Mouse (Mus musculus): ENCODE measurements around the gene Lrrc1. TPM values are rescaled to one million over a fixed set of nuclear protein-coding genes. Genes with fewer than 3 reads are reported as not detected.

Gene Lrrc1
- polyA plus RNA-seq, 1 experiment from 2014 or later = 12.5 TPM

GRCm38 (mm10) chr9:77488611-77489010 is 56.1 kb downstream of the Lrrc1 start:
- 90% methylated on average over 11 of the region's 11 CpGs for WGBS
- H3K4me1 ChIP-seq = 0 out of 2 replicates have a peak, but pooled peaks cover 6% of the 10 kb centered on the region
- no peak overlapping the region for H3K4me2 ChIP-seq
- H3K27ac ChIP-seq = no peak overlapping the region
- no peak overlapping the region for H3K9ac ChIP-seq
- no peaks in the 10 kb centered on the region for H3K9me3 ChIP-seq (replicated peaks)
- no peak for ATAC-seq
- no peak overlapping the region for H3K4me3 ChIP-seq
- H3K36me3 ChIP-seq (ENCODE audit: poor library complexity, severe bottlenecking) = no peaks in the 10 kb centered on the region
- no peaks in the 10 kb centered on the region for H3K27me3 ChIP-seq

- no peak overlapping the region for H3K4me3 ChIP-seq
- H3K27me3 ChIP-seq = no peaks in the 10 kb centered on the region
- no peak for ATAC-seq
- no peak overlapping the region for H3K9ac ChIP-seq
- no peaks in the 10 kb centered on the region for H3K9me3 ChIP-seq (replicated peaks)
- no peak overlapping the region for H3K4me2 ChIP-seq
- H3K27ac ChIP-seq = no peak overlapping the region
- 94% methylated on average over 7 of the region's 7 CpGs for whole genome bisulfite sequencing
- H3K4me1 ChIP-seq = peaks cover 12% of the 10 kb centered on the region
- H3K36me3 ChIP-seq (ENCODE audit: poor library complexity, severe bottlenecking) = no peaks in the 10 kb centered on the region
Measured at GRCm38 (mm10) chr9:77487427-77487826, 57.2 kb downstream of the Lrrc1 start.

GRCm38 (mm10) chr9:77485915-77486314 is 58.8 kb downstream of the Lrrc1 start:
- WGBS = 80% methylated on average over 12 of the region's 12 CpGs
- H3K4me2 ChIP-seq = no peak overlapping the region
- H3K4me1 ChIP-seq = peaks cover 24% of the 10 kb centered on the region
- H3K4me3 ChIP-seq = no peak overlapping the region
- no peaks in the 10 kb centered on the region for H3K27me3 ChIP-seq
- no peak for ATAC-seq
- H3K9ac ChIP-seq = no peak overlapping the region
- H3K36me3 ChIP-seq (ENCODE audit: poor library complexity, severe bottlenecking) = no peaks in the 10 kb centered on the region
- no peaks in the 10 kb centered on the region for H3K9me3 ChIP-seq (replicated peaks)
- H3K27ac ChIP-seq = no peak overlapping the region

- no peak overlapping the region for H3K9ac ChIP-seq
- H3K27ac ChIP-seq = no peak overlapping the region
- no peak overlapping the region for H3K4me3 ChIP-seq
- H3K27me3 ChIP-seq = no peaks in the 10 kb centered on the region
- no peaks in the 10 kb centered on the region for H3K9me3 ChIP-seq (replicated peaks)
- no peak for ATAC-seq
- 97% methylated on average over 10 of the region's 10 CpGs for WGBS
- peaks cover 36% of the 10 kb centered on the region for H3K4me1 ChIP-seq
- no peaks in the 10 kb centered on the region for H3K36me3 ChIP-seq (ENCODE audit: poor library complexity, severe bottlenecking)
- no peak overlapping the region for H3K4me2 ChIP-seq
Measured at GRCm38 (mm10) chr9:77484751-77485150, 59.9 kb downstream of the Lrrc1 start.

- WGBS = 87% methylated on average over 3 of the region's 3 CpGs
- Histone ChIP-seq H3K4me2 (no peak overlapping the region), H3K27me3 (no peaks in the 10 kb centered on the region), H3K9ac (no peak overlapping the region), H3K27ac (no peak overlapping the region), H3K36me3 (ENCODE audit: poor library complexity, severe bottlenecking) (no peaks in the 10 kb centered on the region), H3K4me3 (no peak overlapping the region), H3K4me1 (peaks cover 48% of the 10 kb centered on the region), H3K9me3 (replicated peaks) (no peaks in the 10 kb centered on the region)
- ATAC-seq = no peak
Measured at GRCm38 (mm10) chr9:77483559-77483958, 61.1 kb downstream of the Lrrc1 start.

GRCm38 (mm10) chr9:77482281-77482680 is 62.4 kb downstream of the Lrrc1 start:
- ATAC-seq = peak; percentile 28; the same call in 1 of the 2 replicates
- no peaks in the 10 kb centered on the region for H3K9me3 ChIP-seq (replicated peaks)

GRCm38 (mm10) chr9:77481380-77481779 is 63.3 kb downstream of the Lrrc1 start:
- Histone ChIP-seq H3K4me1 (peaks cover 61% of the 10 kb centered on the region), H3K9ac (no peak overlapping the region)
- no peak for ATAC-seq

More at GRCm38 (mm10) chr9:77482281-77482680, 62.4 kb downstream of the Lrrc1 start:
- Histone ChIP-seq H3K4me1 (peaks cover 57% of the 10 kb centered on the region), H3K9ac (no peak overlapping the region), H3K27me3 (no peaks in the 10 kb centered on the region), H3K4me2 (no peak overlapping the region), H3K4me3 (no peak overlapping the region), H3K27ac (no peak overlapping the region), H3K36me3 (ENCODE audit: poor library complexity, severe bottlenecking) (no peaks in the 10 kb centered on the region)
- 48% methylated on average over 5 of the region's 5 CpGs for WGBS

GRCm38 (mm10) chr9:77480574-77481319 is 63.9 kb downstream of the Lrrc1 start:
- H3K9me3 ChIP-seq (replicated peaks) = no peaks in the 10 kb centered on the region
- no peaks in the 10 kb centered on the region for H3K27me3 ChIP-seq
- H3K9ac ChIP-seq = no peak overlapping the region
- 53% methylated on average over 9 of the region's 9 CpGs for WGBS
- H3K36me3 ChIP-seq (ENCODE audit: poor library complexity, severe bottlenecking) = no peaks in the 10 kb centered on the region
- H3K27ac ChIP-seq = peak overlapping the region; percentile 15; the same call in 1 of the 2 replicates
- no peak overlapping the region for H3K4me2 ChIP-seq
- ATAC-seq = peak; percentile 46; the same call in 1 of the 2 replicates
- peaks cover 66% of the 10 kb centered on the region for H3K4me1 ChIP-seq
- no peak overlapping the region for H3K4me3 ChIP-seq

More at GRCm38 (mm10) chr9:77481380-77481779, 63.3 kb downstream of the Lrrc1 start:
- H3K4me3 ChIP-seq = no peak overlapping the region
- no peaks in the 10 kb centered on the region for H3K9me3 ChIP-seq (replicated peaks)
- H3K27ac ChIP-seq = no peak overlapping the region
- no peak overlapping the region for H3K4me2 ChIP-seq
- 49% methylated on average over 7 of the region's 7 CpGs for WGBS
- H3K27me3 ChIP-seq = no peaks in the 10 kb centered on the region
- H3K36me3 ChIP-seq (ENCODE audit: poor library complexity, severe bottlenecking) = no peaks in the 10 kb centered on the region

GRCm38 (mm10) chr9:77480001-77480400 is 64.7 kb downstream of the Lrrc1 start:
- no peak for ATAC-seq
- Histone ChIP-seq H3K27me3 (no peaks in the 10 kb centered on the region), H3K4me2 (no peak overlapping the region), H3K27ac (no peak overlapping the region), H3K4me1 (peaks cover 66% of the 10 kb centered on the region), H3K4me3 (no peak overlapping the region), H3K9me3 (replicated peaks) (no peaks in the 10 kb centered on the region), H3K9ac (no peak overlapping the region), H3K36me3 (ENCODE audit: poor library complexity, severe bottlenecking) (no peaks in the 10 kb centered on the region)
- 42% methylated on average over 7 of the region's 7 CpGs for WGBS

- ATAC-seq = peak; percentile 9; the same call in 1 of the 2 replicates
- H3K9me3 ChIP-seq (replicated peaks) = no peaks in the 10 kb centered on the region
- no peak overlapping the region for H3K4me3 ChIP-seq
- H3K4me1 ChIP-seq = peaks cover 66% of the 10 kb centered on the region
- 21% methylated on average over 10 of the region's 10 CpGs for WGBS
- no peaks in the 10 kb centered on the region for H3K36me3 ChIP-seq (ENCODE audit: poor library complexity, severe bottlenecking)
- H3K27ac ChIP-seq = peak overlapping the region; percentile 48
- no peaks in the 10 kb centered on the region for H3K27me3 ChIP-seq
- H3K9ac ChIP-seq = 0 out of 2 replicates have a peak overlapping the region, but pooled peaks have one; percentile 12
- H3K4me2 ChIP-seq = 0 out of 2 replicates have a peak overlapping the region, but pooled peaks have one; percentile 2
Measured at GRCm38 (mm10) chr9:77478166-77478920, 66.3 kb downstream of the Lrrc1 start.

GRCm38 (mm10) chr9:77474535-77474934 is 70.1 kb downstream of the Lrrc1 start:
- H3K36me3 ChIP-seq (ENCODE audit: poor library complexity, severe bottlenecking) = no peaks in the 10 kb centered on the region
- no peak overlapping the region for H3K27ac ChIP-seq
- no peak overlapping the region for H3K4me2 ChIP-seq
- no peak overlapping the region for H3K4me3 ChIP-seq
- H3K4me1 ChIP-seq = peaks cover 56% of the 10 kb centered on the region
- ATAC-seq = no peak
- no peaks in the 10 kb centered on the region for H3K9me3 ChIP-seq (replicated peaks)
- H3K27me3 ChIP-seq = no peaks in the 10 kb centered on the region
- no peak overlapping the region for H3K9ac ChIP-seq
- WGBS = 92% methylated on average over 4 of the region's 4 CpGs

- H3K4me2 ChIP-seq = no peak overlapping the region
- no peaks in the 10 kb centered on the region for H3K27me3 ChIP-seq
- H3K36me3 ChIP-seq (ENCODE audit: poor library complexity, severe bottlenecking) = peaks cover 8% of the 10 kb centered on the region; the same call in 1 of the 2 replicates
- no peak overlapping the region for H3K27ac ChIP-seq
- no peak overlapping the region for H3K4me3 ChIP-seq
- peaks cover 41% of the 10 kb centered on the region for H3K4me1 ChIP-seq
- no peaks in the 10 kb centered on the region for H3K9me3 ChIP-seq (replicated peaks)
- no peak overlapping the region for H3K9ac ChIP-seq
- no peak for ATAC-seq
- WGBS = 81% methylated on average over 8 of the region's 8 CpGs
Measured at GRCm38 (mm10) chr9:77472557-77472956, 72.1 kb downstream of the Lrrc1 start.
